Mouse (Mus musculus): ENCODE results near the gene Olfr965.
"Not testable (repeated sequence)": the region's sequence is repeated elsewhere in the genome, so short reads cannot be mapped to it uniquely, and the experiment has no call there.

The Olfr965 gene

GRCm38 (mm10) chr9:39711053-39711452 is at the start of gene Olfr965:
TSS of gene Olfr965 (plus strand) at chr9:39711353.
- no peak for DNase-seq (ENCODE audit: low spot score in 2 of 2)

GRCm38 (mm10) chr9:39666905-39667304 is 44.2 kb upstream of the Olfr965 start, which contains the start of gene Olfr963:
TSS of gene Olfr963 (plus strand) at chr9:39667205.
- no peak for DNase-seq (ENCODE audit: low spot score in 2 of 2)

- no peak for DNase-seq (ENCODE audit: low spot score in 2 of 2)
These were observed 41.4 kb upstream of the Olfr965 start for GRCm38 (mm10) chr9:39669723-39670122.

- DNase-seq (ENCODE audit: low spot score in 2 of 2): no peak
These were observed 36.3 kb upstream of the Olfr965 start for GRCm38 (mm10) chr9:39674820-39675219.

- DNase-seq (ENCODE audit: low spot score in 2 of 2): no peak
These were observed 32.6 kb upstream of the Olfr965 start for GRCm38 (mm10) chr9:39678557-39678956.

- DNase-seq (ENCODE audit: low spot score in 2 of 2): no peak
These were observed 31.9 kb upstream of the Olfr965 start for GRCm38 (mm10) chr9:39679280-39679679.

- DNase-seq (ENCODE audit: low spot score in 2 of 2): not testable (repeated sequence)
These were observed 10.0 kb upstream of the Olfr965 start for GRCm38 (mm10) chr9:39701123-39701522.

GRCm38 (mm10) chr9:39707017-39707416 is 4.1 kb upstream of the Olfr965 start, which contains the start of gene Olfr149:
TSS of gene Olfr149 (minus strand) at chr9:39707117.
- DNase-seq (ENCODE audit: low spot score in 2 of 2): no peak

GRCm38 (mm10) chr9:39708958-39709357 is 2.2 kb upstream of the Olfr965 start:
- DNase-seq (ENCODE audit: low spot score in 2 of 2): no peak

GRCm38 (mm10) chr9:39730678-39731077 is 19.5 kb downstream of the Olfr965 start, which contains the start of gene Olfr150:
TSS of gene Olfr150 (plus strand) at chr9:39730978.
- DNase-seq (ENCODE audit: low spot score in 2 of 2): no peak

- DNase-seq (ENCODE audit: low spot score in 2 of 2): no peak
These were observed 29.6 kb downstream of the Olfr965 start for GRCm38 (mm10) chr9:39740741-39741140.

GRCm38 (mm10) chr9:39745949-39746348 is 34.8 kb downstream of the Olfr965 start, which contains the start of gene Olfr967:
TSS of gene Olfr967 (plus strand) at chr9:39746249.
- DNase-seq (ENCODE audit: low spot score in 2 of 2): no peak

- no peak for DNase-seq (ENCODE audit: low spot score in 2 of 2)
These were observed 35.3 kb downstream of the Olfr965 start for GRCm38 (mm10) chr9:39746428-39746827.
